Mouse (Mus musculus) natural killer cell, adult 2 months (primary cell): ENCODE results near the gene Map2k1.
A peak's percentile ranks its signal among the peaks of the same experiment; 100 is the strongest.

ENCODE experiments used
- DNase-seq, 2 experiments: peaks; one replicate each; pipeline ENCODE4 v3.0.0; 2022; ENCODE audit warnings: low spot score in 2 of 2

Gene Map2k1

DNA sequence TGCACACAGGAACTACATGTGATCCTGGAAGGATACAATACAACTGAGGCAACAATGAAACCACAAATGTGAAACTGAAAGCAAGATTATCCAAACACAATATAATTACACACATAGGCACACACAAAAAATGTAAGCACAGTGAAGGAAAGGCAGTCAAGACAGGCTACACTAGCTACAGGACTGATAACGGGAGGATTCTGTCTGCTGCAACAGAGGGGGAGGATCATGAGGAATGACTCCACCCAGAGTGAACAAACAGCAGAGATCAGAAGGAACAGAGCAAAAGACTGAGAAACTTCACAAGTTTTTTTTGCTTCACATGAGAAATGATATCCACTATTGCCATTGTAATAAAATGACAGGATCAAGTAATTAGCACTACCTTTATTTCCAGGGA, 96.8 kb downstream of the Map2k1 start:
- no peak for DNase-seq

DNA sequence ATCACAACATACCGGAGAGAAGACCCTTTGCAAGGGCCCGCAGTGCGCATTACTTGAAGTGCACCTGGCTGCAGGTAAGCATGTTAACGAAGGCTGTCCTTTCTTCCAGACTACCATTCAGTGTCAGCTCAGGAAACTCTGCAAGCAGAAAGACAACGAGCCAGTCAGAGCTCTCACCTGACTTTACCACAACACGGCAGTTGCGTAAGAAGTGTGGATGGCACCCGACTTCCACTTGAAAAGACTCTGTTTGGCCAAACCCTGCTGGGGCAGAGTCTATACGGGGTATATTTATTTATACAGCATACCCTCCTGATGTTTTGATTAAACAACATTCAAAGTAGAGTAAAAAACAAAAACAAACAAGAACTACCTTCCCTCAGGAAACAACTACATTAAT, 113.6 kb downstream of the Map2k1 start:
- no peak for DNase-seq

DNA sequence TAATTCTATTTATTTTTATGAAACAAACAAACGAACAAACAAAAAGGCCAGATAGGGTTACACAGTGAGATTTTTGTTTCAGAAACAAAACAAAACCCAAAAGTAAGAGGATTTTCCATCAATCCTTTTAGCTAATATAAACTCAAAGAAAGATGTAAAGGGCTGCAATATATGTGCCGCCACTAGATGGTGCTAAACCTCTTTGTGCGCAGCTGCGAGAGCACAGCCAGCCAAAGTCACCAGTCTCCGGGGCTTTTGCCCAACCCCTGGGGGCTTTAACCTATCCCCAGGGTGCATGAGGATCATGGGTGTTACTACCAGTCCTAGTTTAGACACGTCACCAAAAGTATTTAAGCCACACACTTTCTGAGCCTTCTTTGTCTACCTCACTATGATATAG, 114.5 kb downstream of the Map2k1 start:
- peak; percentile 55 to 68 for DNase-seq
